Mouse (Mus musculus): ENCODE measurements at regions not wholly inside any gene's neighbourhood (a gene's known extent, or its start where the extent isn't known, plus 50 kb on each side); places are given as distances from the start of the nearest gene placed in this dataset.
"Not testable (repeated sequence)": the region's sequence is repeated elsewhere in the genome, so short reads cannot be mapped to it uniquely, and the experiment has no call there.

DNA sequence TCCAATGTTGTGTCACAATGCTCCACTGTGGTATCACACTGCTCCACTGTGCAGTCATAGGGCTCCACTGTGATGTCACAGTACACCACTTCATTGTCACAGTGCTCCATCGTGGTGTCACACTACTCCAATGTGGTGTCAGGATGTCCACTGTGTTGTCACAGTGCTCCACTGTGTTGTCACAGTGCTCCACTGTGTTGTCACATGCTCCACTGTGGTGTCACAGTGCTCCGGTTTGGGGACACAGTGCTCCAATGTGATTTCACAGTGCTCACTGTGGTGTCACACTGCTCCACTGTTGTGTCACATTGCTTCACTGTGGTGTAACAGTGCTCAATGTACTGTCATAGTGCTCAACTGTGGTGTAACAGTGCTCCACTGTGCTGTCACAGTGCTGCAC is 108.1 kb upstream of the Scaf8 start:
- DNase-seq (ENCODE audit: low read depth, low spot score), result no peak

DNA sequence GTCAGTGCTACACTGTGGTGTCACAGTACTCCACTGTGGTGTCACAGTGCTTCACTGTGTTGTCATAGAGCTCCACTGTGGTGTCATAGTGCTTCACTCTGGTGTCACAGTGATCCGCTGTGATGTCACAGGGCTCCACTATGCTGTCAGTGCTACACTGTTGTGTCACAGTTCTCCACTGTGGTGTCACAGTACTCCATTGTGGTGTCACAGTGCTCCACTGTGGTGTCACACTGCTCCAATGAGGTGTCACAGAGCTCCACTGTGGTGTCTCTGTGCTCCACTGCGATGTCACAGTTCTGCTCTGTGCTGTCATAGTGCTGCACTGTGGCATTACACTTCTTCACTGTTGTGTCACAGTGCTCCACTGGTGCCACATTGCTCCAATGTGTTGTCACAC is 107.5 kb upstream of the Scaf8 start:
- no peak for DNase-seq (ENCODE audit: low read depth, low spot score)

DNA sequence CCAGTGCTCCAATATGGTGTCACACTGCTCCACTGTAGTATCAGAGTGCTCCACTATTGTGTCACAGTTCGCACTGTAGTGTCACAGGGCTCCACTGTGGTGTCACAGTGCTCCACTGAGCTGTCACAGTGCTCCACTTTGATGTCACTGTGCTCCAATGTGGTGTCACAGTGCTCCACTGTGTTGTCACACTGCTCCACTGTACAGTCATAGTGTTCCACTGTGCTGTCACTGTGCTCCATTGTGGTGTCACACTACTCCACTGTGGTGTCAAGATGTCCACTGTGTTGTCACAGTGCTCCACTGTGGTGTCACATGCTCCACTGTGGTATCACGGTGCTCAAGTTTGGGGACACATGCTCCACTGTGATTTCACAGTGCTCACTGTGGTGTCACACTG is 104.8 kb upstream of the Scaf8 start:
- no peak for DNase-seq (ENCODE audit: low read depth, low spot score)

DNA sequence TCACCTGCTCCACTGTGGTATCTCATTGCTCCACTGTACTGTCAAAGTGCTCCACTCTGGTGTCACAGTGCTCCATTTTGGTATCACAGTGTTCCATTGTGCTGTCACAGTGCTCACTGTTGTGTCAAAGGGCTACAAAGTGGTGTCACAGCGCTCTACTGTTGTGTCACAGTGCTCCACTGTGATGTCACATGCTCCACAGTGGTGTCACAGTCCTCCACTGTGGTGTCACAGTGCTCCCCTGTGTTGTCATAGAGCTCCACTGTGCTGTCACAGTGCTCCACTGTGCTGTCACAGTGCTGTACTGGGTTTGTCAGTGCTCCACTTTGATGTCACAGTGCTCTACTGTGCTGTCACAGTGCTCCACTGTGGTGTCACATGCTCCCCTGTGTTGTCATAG is 102.7 kb upstream of the Scaf8 start:
- DNase-seq (ENCODE audit: low read depth, low spot score), result no peak

DNA sequence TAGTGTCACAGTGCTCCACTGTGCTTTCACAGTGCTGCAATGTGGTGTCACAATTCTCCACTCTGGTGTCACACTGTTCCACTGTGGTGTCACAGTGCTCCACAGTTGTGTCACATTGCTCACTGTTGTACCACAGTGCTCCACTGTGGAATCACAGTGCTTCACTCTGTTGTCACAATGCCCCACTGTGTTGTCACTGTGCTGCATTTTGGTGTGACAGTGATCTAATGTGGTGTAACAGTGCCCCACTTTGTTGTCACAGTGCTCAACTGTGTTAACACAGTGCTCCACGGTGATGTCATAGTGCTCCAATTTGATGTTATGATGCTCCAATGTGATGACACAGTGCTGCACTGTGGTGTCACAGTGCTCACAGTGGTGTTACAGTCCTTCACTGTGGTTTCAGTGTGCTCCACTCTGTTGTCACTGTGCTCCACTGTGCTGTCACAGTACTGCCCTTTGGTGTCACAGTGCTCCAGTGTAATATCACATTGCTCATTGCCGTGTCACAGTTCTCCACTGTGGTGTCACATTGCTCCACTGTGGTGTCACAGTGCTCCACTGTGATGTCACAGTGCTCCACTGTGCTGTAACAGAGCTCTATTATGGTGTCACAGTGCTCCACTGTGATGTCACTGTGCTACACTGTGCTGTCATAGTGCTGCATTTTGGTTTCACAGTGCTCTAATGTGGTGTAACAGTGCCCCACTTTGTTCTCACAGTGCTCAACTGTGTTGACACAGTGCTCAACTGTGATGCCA is 95.0 kb upstream of the Scaf8 start:
- DNase-seq (ENCODE audit: low read depth, low spot score), result no peak

DNA sequence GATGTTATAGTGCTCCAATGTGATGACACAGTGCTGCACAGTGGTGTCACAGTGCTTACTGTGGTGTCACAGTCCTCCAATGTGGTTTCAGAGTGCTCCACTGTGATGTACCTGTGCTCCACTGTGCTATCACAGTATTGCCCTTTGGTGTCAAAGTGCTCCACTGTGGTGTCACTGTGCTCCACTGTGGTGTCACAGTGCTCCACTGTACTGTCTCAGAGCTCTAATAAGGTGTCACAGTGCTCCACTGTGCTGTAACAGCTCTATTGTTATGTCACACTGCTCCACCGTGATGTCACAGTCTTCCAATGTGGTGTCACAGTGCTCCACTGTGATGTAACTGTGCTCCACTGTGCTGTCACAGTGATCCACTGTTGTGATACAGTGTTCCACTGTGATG is 94.4 kb upstream of the Scaf8 start:
- DNase-seq (ENCODE audit: low read depth, low spot score), result no peak

DNA sequence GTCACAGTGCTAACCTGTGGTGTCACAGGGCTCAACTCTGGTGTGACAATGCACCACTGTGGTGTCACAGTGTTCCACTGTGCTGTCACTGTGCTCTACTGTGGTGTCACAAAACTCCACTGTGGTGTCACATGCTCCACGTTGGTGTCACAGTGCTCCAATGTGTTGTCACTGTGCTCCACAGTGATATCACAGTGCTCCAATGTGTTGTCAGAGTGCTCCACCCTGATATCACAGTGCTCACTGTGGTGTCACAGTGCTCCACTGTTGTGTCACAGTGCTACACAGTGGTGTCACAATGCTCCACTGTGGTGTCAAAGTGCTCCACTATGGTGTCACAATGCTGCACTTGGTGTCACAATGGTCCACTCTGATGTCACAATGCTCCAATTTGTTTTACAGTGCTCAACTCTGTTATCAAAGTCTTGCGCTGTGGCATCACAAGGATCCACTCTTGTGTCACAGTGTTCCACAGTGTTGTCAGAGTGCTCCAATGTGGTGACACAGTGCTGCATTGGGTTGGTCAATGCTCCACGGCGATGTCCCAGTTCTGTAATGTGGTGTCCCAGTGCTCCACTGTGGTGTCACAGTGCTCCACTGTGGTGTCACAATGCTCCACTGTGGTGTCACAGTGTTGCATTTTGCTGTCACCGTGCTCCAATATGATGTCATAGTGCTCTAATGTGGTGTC is 92.4 kb upstream of the Scaf8 start:
- DNase-seq (ENCODE audit: low read depth, low spot score), result no peak

DNA sequence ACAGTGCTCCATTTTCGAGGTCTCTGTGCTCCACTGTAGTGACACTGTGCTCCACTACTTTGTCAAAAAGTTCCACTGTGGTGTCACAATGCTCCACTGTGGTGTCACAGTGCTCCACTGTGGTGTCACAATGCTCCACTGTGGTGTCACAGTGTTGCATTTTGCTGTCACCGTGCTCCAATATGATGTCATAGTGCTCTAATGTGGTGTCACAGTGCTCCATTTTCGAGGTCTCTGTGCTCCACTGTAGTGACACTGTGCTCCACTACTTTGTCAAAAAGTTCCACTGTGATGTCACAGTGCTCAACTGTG is 91.9 kb upstream of the Scaf8 start:
- not testable (repeated sequence) for DNase-seq (ENCODE audit: low read depth, low spot score)

DNA sequence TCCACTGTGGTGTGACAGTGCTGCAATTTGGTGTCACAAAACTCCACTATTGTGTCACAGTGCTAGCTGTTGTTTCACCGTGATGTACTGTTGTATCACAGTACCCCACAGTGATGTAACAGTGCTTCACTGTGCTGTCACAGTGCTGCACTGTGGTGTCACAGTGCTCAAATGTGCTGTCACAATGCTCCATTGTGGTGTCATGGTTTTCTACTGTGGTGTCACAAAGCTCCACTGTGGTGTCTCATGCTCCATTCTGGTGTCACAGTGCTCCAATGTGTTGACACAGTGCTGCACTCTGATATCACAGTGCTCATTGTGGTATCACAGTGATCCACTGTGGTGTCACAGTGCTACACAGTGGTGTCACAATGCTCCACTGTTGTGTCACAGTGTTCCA is 91.3 kb upstream of the Scaf8 start:
- DNase-seq (ENCODE audit: low read depth, low spot score), result no peak

DNA sequence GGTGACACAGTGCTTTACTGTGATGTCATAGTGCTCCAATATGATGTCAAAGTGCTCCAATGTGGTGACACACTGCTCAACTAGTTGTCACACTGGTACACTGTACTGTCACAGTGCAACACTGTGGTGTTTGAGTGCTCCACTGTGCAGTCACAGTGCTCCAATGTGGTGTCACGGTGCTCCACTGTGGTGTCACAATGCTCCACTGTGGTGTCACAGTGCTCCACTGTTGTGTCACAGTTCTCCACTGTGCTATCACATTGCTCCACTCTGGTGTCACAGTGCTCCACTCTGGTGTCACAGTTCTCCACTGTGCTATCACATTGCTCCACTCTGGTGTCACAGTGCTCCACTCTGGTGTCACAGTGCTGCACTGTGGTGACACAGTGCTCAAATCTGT is 87.9 kb upstream of the Scaf8 start:
- DNase-seq (ENCODE audit: low read depth, low spot score), result not testable (repeated sequence)

DNA sequence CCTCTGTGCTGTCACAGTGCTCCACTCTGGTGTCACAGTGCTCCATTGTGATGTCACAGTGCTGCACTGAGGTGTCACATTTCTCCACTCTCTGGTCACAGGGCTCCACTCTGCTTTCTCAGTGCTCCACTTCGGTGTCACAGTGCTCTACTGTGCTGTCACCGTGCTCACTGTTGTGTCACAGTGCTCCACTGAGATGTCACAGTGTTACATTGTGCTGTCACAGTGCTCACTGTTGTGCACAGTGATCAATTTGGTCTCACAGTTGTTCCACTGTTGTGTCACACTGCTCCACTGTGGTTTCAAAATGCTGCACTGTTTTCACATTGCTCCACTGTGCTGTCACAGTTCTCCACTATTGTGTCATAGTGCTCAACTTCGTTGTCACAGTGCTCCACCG is 87.4 kb upstream of the Scaf8 start:
- peak; percentile 3 for DNase-seq (ENCODE audit: low read depth, low spot score)

DNA sequence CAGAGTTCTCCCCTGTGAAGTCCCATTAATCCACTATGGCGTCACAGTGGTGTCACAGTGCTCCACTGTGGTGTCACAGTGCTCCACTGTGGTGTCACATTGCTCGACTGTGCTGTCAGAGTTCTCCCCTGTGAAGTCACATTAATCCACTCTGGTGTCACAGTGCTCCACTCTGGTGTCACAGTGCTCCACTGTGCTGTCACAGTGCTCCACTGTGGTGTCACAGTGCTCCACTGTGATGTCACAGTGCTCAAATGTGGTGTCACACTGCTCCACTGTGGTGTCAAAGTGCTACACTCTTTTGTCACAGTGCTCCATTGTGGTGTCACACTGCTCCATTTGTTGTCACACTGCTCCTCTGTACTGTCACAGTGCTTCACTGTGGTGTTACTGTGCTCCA is 85.0 kb upstream of the Scaf8 start:
- not testable (repeated sequence) for DNase-seq (ENCODE audit: low read depth, low spot score)

DNA sequence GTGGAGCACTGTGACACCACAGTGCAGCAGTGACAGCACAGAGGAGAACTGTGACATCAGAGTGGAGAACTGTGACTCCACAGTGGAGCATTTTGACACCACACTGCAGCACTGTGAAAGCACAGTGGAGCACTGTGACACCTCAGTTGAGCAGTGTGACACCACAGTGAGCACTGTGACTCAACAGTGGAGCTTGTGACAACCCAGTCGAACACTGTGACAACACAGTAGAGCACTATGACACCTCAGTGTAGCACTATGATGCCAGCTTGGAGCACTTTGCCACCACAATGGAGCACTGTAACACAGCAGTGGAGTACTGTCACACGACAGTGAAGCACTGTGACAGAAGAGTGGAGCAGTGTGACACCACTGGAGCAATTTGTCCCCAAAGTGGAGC is 79.7 kb upstream of the Scaf8 start:
- no peak for DNase-seq (ENCODE audit: low read depth, low spot score)

DNA sequence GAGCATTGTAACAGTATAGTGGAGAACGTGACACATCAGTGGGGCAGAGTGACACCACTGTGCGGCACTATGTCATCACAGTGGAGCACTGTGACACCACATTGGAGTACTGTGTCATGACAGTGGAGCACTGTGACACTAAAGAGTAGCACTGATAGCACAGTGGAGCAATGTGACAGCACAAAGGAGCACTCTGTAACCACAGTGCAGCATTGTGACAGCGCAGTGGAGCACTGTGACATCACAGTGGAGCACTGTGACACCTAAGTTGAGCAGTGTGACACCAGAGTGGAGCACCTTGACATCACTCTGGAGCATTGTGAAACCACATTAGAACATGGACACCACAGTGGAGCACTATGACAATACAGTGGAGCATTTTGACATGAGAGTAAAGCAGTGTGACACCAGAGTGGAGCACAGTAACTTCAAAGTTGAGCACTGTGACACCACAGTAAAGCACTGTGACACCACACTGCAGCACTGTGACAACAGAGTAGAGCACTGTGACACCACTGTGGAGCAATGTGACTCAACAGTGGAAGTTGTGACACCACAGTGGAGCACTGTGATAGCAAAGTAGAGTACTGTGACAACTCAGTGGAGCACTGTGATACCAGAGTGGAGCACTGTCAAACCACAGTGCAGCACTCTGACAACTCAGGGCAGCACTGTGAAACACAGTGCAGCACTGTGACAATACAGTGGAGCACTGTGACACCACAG is 77.5 kb upstream of the Scaf8 start:
- peak; percentile 1 for DNase-seq (ENCODE audit: low read depth, low spot score)

DNA sequence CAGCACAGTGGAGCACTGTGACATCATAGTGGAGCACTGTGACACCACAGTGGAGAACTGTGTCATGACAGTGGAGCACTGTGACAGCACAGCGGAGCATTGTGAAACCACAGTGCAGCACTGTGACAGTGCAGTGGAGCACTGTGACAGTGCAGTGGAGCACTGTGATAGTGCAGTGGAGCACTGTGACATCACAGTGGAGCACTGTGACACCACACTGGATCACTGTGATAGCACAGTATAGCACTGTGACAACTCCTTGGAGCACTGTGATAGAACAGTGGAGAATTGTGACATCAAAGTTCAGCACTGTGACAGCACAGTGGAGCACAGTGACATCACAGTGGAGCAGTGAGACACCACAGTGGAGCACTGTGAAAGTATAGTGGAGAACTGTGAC is 76.7 kb upstream of the Scaf8 start:
- DNase-seq (ENCODE audit: low read depth, low spot score), result peak; percentile 1

DNA sequence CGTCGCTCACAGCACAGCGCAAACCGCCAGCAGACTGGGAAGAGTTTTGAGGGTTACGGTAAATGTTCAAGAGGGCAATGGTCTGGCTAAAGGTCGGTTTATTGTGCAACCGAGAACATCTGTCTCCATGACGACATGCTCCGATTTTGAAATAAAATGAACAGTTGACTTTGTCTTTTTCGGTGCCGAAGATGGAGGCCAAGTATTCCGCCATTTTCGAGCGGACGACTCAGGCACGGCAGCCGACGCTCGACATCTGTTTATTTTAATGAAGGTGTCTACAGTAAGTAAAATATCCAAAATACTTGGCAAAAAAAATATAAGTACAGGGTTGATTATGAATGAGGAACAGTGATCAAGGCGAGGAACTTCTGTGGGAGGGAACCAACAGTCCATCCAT is 70.3 kb upstream of the Scaf8 start:
- DNase-seq (ENCODE audit: low read depth, low spot score), result not testable (repeated sequence)

DNA sequence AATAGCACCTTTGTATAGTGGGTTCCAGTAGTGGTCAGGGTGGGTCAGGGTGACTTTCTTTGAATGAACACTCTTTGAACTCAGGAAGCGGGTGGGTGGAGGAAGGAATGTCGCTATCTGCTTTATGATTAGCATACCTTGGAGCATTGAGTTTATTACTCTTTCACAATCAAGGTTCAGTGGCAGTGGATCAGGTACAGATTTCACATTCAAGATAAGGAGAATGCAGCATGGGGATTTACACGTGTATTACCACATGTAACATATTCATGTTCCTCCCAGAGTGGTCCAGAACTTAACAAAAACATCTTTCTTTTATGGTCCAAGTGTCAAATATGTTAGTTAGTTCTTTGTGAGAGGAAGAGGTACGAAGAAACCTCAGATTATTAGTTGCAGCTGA is 60.9 kb upstream of the Scaf8 start:
- not testable (repeated sequence) for DNase-seq (ENCODE audit: low read depth, low spot score)

DNA sequence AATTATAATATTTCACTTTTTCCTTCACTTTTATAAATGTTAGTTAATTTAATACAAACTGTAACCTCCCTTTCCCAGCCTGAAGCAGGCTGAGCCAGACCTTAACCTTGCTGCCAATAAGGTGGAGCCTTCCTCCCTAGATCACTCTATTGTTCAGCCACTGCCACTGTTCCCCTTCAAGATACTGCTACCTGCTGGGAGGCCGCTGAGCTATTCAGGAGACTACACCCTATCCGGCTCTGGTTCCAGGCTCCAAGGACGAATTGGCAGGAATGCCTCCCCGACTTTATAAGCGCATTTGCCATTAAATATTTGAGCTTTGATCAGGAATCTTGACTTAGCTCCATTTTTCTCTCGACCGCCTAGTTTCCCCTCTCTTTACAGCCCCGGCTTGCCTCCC is 59.9 kb upstream of the Scaf8 start:
- DNase-seq (ENCODE audit: low read depth, low spot score), result not testable (repeated sequence)

DNA sequence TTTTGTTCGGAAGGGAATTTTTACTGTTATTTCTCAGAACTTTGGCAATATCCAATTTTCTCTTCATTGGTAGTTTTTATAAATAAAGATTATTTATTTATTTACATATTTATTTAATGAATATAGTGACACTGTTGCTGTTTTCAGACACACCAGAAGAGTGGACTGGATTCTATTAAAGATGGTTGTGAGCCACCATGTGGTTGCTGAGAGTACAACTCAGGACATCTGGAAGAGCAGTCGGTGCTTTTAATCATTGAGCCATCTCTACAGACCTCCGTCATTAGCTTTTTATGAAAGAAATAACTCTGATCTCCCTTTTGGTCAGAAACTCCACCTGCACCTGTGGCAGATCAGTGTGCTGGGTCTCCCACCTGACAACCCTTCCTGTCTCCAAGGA is 59.4 kb upstream of the Scaf8 start:
- DNase-seq (ENCODE audit: low read depth, low spot score), result not testable (repeated sequence)

DNA sequence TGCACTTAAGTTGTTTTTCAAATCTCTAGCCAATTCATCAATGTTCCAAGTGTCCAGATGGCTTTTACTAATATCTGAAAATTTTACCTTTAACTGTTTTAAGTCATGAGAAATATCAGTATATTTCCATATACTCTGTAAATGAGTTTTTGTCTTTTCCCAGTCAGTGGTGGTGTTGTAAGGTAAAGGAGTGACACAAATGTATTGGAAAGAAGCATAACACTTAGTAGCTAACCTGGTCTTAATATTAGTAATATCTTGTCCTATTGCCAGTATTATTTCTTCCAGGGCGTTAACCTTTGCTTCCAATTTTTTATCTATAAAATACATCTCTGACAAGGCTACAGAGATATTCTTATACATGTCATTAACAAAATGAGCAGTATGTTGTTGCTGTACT is 51.4 kb upstream of the Scaf8 start:
- not testable (repeated sequence) for DNase-seq (ENCODE audit: low read depth, low spot score)

Data from A20 (cell line).